Mouse (Mus musculus): ENCODE measurements at regions not wholly inside any gene's neighbourhood (a gene's known extent, or its start where the extent isn't known, plus 50 kb on each side); places are given as distances from the start of the nearest gene placed in this dataset.

DNA sequence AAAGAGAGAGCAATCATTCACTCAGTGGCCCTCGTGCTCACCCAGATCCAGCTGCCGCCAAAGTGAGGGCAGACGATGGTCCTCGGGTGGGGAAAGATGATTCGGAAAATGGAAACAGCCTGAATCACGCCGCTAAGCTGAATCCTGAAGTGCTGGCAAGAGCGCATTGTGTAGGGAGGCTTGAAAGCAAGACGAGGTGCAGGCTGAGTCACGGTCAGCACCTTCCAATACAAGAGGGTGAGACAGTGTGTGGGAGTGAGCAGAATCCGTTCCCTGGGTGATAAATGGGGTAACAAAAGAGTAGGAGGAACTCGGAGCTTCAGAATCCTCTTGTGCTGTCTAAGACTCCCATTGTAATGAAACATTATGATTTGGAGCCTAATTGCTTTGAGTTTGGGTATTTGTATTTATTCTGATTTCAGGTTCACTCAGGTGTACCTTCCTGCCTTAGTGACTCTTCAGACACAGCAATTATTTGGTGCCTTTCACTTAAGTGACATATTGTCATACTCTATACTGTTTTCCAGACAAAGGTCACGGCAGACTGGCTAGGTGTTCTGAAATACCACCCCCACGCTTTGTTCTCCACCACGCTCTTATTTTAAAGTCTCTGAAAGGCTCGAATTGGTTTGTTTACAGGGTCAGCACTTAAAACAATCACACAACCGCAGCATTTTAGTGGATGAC lies 70.0 kb downstream of the Mbip start:
- TF ChIP-seq CTCF (IDR thresholded peaks at IDR 0.05; ENCODE audit: extremely low read depth, insufficient read depth, insufficient read length, insufficient replicate concordance): no peak
- TF ChIP-seq POLR2A (IDR thresholded peaks at IDR 0.05; ENCODE audit: low read depth, low read length): no peak

Measured in spleen, adult 2 months (tissue).